Mouse (Mus musculus) stomach, postnatal 0 days (tissue): Measurements from ENCODE around the gene Spata9. TPM values are rescaled to one million over a fixed set of nuclear protein-coding genes. Genes with fewer than 3 reads are reported as not detected.
"Not testable (repeated sequence)": the region's sequence is repeated elsewhere in the genome, so short reads cannot be mapped to it uniquely, and the experiment has no call there.

Source experiments
- ATAC-seq: fragments of 200-750 bp; cut with Nextera tagmentation; 2 replicates; pipeline ENCODE4 v1.8.0; 2017; ENCODE audit not compliant: low FRiP score, low TSS enrichment
- DNase-seq: peaks from one replicate; pipeline ENCODE4 v3.0.0-alpha.2; 2016; ENCODE audit warnings: low spot score
- H3K27ac ChIP-seq: fragments of 300-500 bp; sonication (generic); replicated peaks from 2 replicates; pipeline ENCODE4 v1.5.1; 2014; ENCODE audit warnings: mild to moderate bottlenecking, control low read depth
- H3K27me3 ChIP-seq: fragments of 300-500 bp; sonication (generic); 2 replicates; pipeline ENCODE4 v1.6.1; 2014; ENCODE audit warnings: low read length; ENCODE audit not compliant: control insufficient read depth, insufficient read depth
- H3K36me3 ChIP-seq: fragments of 300-500 bp; sonication (generic); 2 replicates; pipeline ENCODE4 v1.6.1; 2014; ENCODE audit warnings: low read length, mixed read lengths; ENCODE audit not compliant: control insufficient read depth, insufficient read depth
- H3K4me1 ChIP-seq: fragments of 300-500 bp; sonication (generic); replicated peaks from 2 replicates; pipeline ENCODE4 v1.6.1; 2014; ENCODE audit warnings: antibody characterized with exemption; ENCODE audit not compliant: control insufficient read depth, insufficient read depth
- H3K4me2 ChIP-seq: fragments of 300-500 bp; sonication (generic); replicated peaks from 2 replicates; pipeline ENCODE4 v1.6.1; 2014; ENCODE audit warnings: low read depth, mild to moderate bottlenecking, control low read depth, moderate library complexity
- H3K4me3 ChIP-seq: fragments of 300-500 bp; sonication (generic); 2 replicates; pipeline ENCODE4 v1.5.1; 2014; ENCODE audit warnings: low read depth, low read length, control low read depth
- H3K9ac ChIP-seq: fragments of 300-500 bp; sonication (generic); 2 replicates; pipeline ENCODE4 v1.6.1; 2014; ENCODE audit warnings: mild to moderate bottlenecking, low read length, control low read depth, mixed read lengths
- H3K9me3 ChIP-seq: fragments of 300-500 bp; sonication (generic); 2 replicates; pipeline ENCODE4 v1.6.1; 2016; ENCODE audit warnings: low read length; ENCODE audit not compliant: control insufficient read depth
- CTCF ChIP-seq: IDR thresholded peaks from 2 replicates; pipeline ENCODE4 v1.5.1; 2016; ENCODE audit warnings: antibody characterized with exemption, low read depth, mild to moderate bottlenecking, moderate library complexity
- EP300 ChIP-seq: optimal IDR thresholded peaks from 2 replicates; pipeline ENCODE3; 2016; ENCODE audit warnings: antibody characterized with exemption
- WGBS: fragments of 180-500 bp; shearing (Covaris S2); extraction: QIAGEN DNeasy Blood & Tissue Kit; methylation state at CpG from one replicate; pipeline ENCODE4 v1.1.7; 2014; 5-methylcytosine and 5-hydroxymethylcytosine counted together
- polyA plus RNA-seq: library from polyadenylated mRNA; unstranded; fragments of >200 nt; fragmentation: Nextera tagmentation; extraction: Ambion mirVana; gene quantifications from 2 replicates; pipeline ENCODE4 v1.2.1, GENCODE M21; 2015

Gene Spata9
- 0.30 and 0.42 TPM in 2 replicates for polyA plus RNA-seq

GRCm38 (mm10) chr13:75966850-75967249, at the start of gene Spata9:
TSS of gene Spata9 (plus strand) at chr13:75967150.
- no peak for TF ChIP-seq CTCF
- no peak for TF ChIP-seq EP300
- Histone ChIP-seq H3K36me3 (no peaks in the 10 kb centered on the region), H3K27me3 (no peaks in the 10 kb centered on the region)

GRCm38 (mm10) chr13:75927951-75928350, 39.0 kb upstream of the Spata9 start:
- Histone ChIP-seq H3K27me3 (no peaks in the 10 kb centered on the region), H3K4me2 (no peak overlapping the region), H3K36me3 (no peaks in the 10 kb centered on the region), H3K27ac (no peak overlapping the region), H3K9me3 (no peaks in the 10 kb centered on the region), H3K4me3 (no peak overlapping the region), H3K4me1 (no peaks in the 10 kb centered on the region), H3K9ac (no peak overlapping the region)
- no peak for TF ChIP-seq EP300
- TF ChIP-seq CTCF = no peak
- DNase-seq (no peak), ATAC-seq (no peak)

More at GRCm38 (mm10) chr13:75966850-75967249, at the start of gene Spata9:
- DNase-seq (no peak), ATAC-seq (no peak)
- no peaks in the 10 kb centered on the region for H3K4me1 ChIP-seq
- WGBS = 74% methylated on average over 1 of the region's 1 CpGs
- no peak within 1 kb of the TSS for H3K9ac ChIP-seq
- no peak within 1 kb of the TSS for H3K27ac ChIP-seq
- no peak within 1 kb of the TSS for H3K4me2 ChIP-seq
- no peaks in the 10 kb centered on the region for H3K9me3 ChIP-seq
- no peak within 1 kb of the TSS for H3K4me3 ChIP-seq

- not testable (repeated sequence) for H3K9me3 ChIP-seq, H3K4me1 ChIP-seq, ATAC-seq, H3K9ac ChIP-seq, H3K36me3 ChIP-seq, H3K27ac ChIP-seq, DNase-seq, H3K4me3 ChIP-seq, H3K27me3 ChIP-seq, H3K4me2 ChIP-seq
- WGBS = 95% methylated on average over 5 of the region's 5 CpGs
Measured at GRCm38 (mm10) chr13:75929071-75929470, 37.9 kb upstream of the Spata9 start.

GRCm38 (mm10) chr13:75930023-75930422, 36.9 kb upstream of the Spata9 start:
- Histone ChIP-seq H3K4me2 (no peak overlapping the region), H3K4me3 (no peak overlapping the region), H3K27ac (no peak overlapping the region), H3K36me3 (no peaks in the 10 kb centered on the region), H3K27me3 (no peaks in the 10 kb centered on the region), H3K9ac (no peak overlapping the region), H3K9me3 (no peaks in the 10 kb centered on the region), H3K4me1 (no peaks in the 10 kb centered on the region)
- 93% methylated on average over 20 of the region's 20 CpGs for WGBS
- ATAC-seq (no peak), DNase-seq (no peak)
- TF ChIP-seq EP300 (no peak), CTCF (no peak)

- 57% methylated on average over 2 of the region's 2 CpGs for WGBS
- Histone ChIP-seq H3K9me3 (no peaks in the 10 kb centered on the region), H3K27ac (no peak overlapping the region), H3K4me1 (no peaks in the 10 kb centered on the region), H3K9ac (no peak overlapping the region), H3K4me3 (no peak overlapping the region), H3K27me3 (no peaks in the 10 kb centered on the region), H3K4me2 (no peak overlapping the region), H3K36me3 (no peaks in the 10 kb centered on the region)
- no peak for TF ChIP-seq EP300
- TF ChIP-seq CTCF = no peak
- no peak for ATAC-seq
- DNase-seq = no peak
Measured at GRCm38 (mm10) chr13:75930660-75931059, 36.3 kb upstream of the Spata9 start.

- H3K4me1 ChIP-seq = no peaks in the 10 kb centered on the region
- DNase-seq (peak; percentile 57), ATAC-seq (peak; percentile 53; the same call in 1 of the 2 replicates)
- H3K9me3 ChIP-seq = no peaks in the 10 kb centered on the region
- WGBS = 10% methylated on average over 5 of the region's 5 CpGs
- no peak overlapping the region for H3K4me2 ChIP-seq
- no peak overlapping the region for H3K27ac ChIP-seq
- no peaks in the 10 kb centered on the region for H3K36me3 ChIP-seq
- no peaks in the 10 kb centered on the region for H3K27me3 ChIP-seq
- H3K4me3 ChIP-seq = no peak overlapping the region
- TF ChIP-seq CTCF (no peak), EP300 (no peak)
- no peak overlapping the region for H3K9ac ChIP-seq
Measured at GRCm38 (mm10) chr13:75931073-75931472, 35.9 kb upstream of the Spata9 start.
